Mouse (Mus musculus) naive thymus-derived CD4-positive, alpha-beta T cell, adult 2 months (primary cell): ENCODE results near the gene Ltb4r2.

Experiments used
- DNase-seq: peaks from one replicate; pipeline ENCODE4 v3.0.0-alpha.2; 2011; ENCODE audit warnings: low read depth

The Ltb4r2 gene

DNA sequence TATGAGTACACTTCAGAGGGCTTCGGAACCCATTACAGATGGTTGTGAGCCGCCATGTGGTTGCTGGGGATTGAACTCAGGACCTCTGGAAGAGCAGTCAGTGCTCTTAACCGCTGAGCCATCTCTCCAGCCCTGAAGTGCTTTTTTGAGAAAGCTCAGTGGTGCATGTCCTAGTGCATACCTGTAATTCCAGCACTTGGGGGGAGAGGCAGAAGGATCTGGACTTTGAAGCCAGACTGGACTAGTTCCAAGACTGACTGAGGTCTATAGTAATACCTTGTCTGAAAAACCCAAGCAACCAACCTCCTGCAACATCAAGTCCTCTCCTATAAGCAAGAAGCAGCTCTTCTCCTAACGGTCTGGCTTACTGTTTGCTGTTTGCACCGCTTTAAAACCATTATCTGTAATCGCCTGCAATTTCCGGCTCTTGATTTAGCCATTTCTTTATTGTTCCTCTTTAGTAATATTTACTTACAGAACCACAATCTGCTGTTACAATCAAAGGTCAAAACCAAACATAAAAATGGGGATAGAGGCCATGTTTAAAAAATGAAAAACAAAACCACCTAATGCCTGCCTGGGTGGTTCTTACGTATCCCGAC lies 24.0 kb upstream of the Ltb4r2 start:
- DNase-seq: no peak

DNA sequence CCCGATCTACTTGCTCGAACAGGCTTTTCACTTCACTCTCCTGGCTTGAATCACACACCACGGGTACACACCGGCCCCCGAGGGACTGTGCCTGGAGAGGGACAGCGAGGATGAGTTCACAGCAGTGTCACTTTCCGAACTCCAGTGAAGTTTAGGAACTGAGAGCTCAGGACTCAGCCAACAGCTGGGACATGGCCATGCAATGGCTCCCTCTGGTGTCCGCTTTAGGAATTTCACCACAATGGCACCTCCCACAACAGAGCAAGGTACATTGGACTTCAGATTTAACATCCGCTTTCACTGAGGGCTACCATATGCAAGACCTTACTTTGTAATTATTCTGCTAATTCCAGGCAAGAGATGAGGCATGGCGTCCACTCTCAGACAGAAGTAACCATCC lies 17.5 kb upstream of the Ltb4r2 start:
- DNase-seq: peak; percentile 95

DNA sequence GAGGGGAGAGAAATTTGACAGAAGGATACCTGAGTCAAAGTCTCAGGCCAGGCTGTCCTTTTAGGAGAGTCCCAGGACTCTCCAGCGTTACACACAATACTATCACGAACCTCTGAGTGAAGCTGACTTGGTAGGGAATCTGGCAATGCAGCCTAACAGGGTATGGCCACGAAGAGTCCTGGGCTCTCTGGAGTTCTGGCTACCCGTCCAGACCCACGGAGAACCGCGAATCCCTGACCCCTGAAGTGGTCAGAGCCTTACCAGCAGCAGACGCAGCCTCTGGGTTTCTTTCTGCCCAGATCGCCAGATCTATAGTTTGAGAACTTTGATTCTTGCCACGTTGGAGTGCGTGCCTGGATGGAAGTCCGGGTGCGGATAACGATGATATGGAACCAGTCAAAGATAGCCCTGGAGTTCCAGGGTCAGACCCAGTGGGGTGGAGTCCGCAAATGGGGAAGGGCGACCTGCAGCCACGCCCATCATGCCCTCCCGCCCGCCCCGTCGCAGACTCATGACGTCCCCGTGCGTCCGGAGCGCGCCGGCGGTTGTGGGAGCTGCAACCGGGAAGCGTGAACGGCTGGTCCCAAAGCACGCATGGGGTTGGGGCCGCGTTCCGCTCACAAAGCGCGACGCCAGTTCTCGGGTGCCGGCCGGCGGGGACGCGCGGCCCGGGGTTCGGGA lies 15.9 kb upstream of the Ltb4r2 start, which contains the start of the genes Dhrs1 and Nop9:
Gene Dhrs1, minus strand, starts transcription at position 511 of the 681 bp plus-strand sequence.
Gene Nop9, plus strand, starts transcription at position 514 of the 681 bp plus-strand sequence.
- peak; percentile 88 for DNase-seq

DNA sequence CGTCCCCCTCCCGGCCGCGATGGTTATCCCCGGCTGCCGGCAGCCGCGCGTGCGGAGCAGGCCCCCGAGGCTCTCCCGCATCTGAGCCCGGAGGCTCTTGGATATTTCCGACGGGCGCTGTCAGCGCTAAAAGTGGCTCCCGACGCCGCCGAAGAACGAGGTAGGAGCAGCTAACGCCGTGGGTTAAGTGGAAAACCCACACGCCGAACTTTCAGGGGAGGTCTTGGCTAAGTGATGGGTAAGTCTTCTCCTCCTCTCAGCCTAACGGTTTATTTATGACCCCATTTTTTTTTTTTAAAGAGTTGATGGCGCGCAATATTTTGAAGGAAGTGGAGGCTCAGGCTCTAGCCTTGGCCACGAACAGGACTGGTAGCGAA lies 15.4 kb upstream of the Ltb4r2 start:
- DNase-seq: no peak

DNA sequence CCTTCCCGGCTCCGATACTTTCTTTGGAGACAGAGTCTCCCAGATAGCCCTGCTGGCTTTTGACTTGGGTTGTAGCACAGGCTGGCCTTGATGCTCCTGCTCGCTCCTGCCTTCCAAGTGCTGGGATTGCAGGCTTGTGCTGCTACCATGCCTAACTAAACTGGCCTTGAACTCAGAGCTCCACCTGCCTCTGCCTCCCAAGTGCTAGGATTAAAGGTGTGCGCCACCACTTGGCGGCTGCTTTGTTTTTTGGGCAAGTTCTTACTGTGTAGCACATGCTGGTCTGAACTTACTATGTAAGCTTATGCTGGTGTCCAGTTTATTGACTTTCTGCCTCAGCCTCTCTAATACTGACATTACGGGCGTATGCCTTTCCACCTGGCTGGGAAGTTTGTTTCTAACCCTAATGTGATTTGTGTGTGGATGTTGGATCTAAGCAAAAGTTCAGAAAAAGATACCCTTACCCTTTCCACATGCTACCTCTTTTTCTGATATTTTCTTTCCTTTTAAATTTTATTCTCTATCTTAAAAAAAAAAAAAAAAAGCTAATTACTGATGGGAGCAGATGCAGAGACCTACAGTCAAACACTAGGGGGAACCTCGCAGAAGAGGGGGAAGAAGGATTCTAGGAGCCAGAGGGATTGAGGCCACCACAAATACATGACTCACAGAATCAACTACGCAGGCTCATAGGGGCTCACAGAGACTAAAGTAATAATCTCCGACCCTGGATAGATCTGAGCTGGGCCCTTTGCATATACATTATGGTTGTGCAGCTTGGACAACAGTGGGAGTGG lies 14.0 kb upstream of the Ltb4r2 start:
- DNase-seq: no peak

DNA sequence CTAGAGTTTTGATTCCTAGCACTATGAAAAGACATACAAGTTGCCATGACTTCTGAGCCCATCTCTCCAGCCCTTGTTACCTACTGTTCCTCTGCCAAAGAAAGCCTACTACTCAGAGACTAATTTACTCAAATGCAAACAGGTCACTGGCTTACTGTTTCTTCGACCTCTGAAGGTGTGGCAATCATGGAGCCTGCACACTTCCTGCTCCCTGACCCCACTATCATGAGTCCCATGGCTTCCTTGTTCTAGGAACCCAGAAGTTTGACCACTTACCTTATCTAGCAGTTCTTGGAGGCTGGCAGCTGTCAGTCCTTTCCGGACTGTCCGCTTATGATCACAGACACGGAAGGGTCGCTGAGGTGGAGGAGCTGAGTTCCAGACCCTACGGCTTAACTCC lies 3.7 kb upstream of the Ltb4r2 start:
- DNase-seq: no peak

DNA sequence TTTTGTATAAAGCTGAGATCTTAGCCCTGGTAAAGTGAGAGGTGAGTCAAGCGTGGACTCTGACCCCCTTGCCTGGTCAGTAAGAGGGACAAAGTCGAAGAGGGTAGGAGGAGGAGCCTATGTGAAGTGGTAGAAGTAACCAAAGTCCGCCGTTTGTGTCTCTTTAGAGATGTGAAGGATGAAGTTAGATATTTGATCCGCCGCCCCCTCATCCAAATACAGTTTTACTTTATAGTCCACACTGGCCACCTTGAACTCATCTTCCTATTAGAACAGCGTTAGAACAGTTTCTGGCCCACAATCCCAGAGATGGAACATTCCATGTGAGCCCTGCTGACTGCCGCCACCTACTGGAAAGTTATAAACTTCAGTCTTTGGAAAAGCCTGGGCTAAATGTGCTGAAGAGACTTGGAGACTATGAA lies 2.9 kb upstream of the Ltb4r2 start, which contains the start of gene Cideb:
Gene Cideb, minus strand, starts transcription at position 96 of the 422 bp plus-strand sequence.
- DNase-seq: peak; percentile 59

DNA sequence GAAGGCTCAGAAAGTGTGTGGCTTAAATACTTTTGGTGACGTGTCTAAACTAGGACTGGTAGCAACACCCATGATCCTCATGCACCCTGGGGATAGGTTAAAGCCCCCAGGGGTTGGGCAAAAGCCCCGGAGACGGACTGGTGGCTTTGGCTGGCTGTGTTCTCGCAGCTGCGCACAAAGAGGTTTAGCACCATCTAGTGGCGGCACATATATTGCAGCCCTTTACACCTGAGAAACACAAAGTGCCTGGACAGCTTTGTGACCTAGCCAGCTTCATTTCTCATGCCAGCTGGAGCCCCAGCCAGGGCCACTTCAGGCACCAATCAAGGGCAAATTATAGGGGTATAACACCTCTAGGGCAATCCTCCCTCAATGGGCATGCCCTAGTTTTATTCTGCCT lies 1.1 kb upstream of the Ltb4r2 start:
- DNase-seq: peak; percentile 86

DNA sequence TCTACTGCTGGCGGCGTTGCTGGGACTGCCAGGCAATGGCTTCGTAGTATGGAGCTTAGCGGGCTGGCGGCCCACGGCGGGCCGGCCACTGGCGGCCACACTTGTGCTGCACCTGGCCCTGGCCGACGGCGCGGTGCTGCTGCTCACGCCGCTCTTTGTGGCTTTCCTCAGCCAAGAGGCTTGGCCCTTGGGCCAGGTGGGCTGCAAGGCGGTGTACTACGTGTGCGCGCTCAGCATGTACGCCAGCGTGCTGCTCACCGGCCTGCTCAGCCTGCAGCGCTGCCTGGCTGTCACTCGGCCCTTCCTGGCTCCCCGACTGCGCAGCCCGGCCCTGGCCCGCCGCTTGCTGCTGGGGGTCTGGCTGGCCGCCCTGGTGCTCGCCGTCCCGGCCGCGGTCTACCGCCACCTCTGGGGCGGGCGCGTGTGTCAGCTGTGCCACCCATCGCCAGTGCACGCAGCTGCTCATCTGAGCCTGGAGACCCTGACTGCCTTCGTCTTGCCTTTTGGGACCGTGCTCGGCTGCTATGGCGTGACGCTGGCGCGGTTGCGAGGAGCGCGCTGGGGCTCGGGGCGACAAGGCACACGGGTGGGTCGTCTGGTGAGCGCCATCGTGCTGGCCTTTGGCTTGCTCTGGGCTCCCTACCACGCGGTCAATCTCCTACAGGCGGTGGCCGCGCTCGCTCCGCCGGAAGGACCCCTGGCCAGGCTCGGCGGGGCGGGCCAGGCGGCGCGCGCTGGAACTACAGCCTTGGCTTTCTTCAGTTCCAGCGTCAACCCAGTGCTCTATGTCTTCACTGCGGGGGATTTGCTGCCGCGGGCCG lies 983 bp downstream of the Ltb4r2 start:
- DNase-seq: no peak

DNA sequence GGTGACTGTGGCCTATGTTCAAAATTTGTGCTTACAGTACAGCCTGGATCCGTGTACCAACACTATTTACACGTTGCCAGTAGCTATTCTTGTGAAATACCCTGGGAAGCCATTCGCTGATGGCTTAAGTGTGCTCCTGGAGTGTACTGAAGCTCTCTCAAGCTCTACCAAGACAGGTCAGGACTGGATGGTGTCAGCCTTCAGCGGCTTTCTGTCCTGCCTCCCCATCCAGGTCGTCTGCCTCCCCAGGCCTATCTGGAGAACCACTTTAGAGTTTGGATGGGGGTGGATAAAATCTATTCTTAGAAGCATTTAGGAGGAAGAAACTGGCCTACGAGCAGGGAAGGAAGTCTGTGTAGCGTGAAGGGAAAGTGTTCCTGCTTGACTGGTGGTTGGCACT lies 1.9 kb downstream of the Ltb4r2 start:
- DNase-seq: no peak

DNA sequence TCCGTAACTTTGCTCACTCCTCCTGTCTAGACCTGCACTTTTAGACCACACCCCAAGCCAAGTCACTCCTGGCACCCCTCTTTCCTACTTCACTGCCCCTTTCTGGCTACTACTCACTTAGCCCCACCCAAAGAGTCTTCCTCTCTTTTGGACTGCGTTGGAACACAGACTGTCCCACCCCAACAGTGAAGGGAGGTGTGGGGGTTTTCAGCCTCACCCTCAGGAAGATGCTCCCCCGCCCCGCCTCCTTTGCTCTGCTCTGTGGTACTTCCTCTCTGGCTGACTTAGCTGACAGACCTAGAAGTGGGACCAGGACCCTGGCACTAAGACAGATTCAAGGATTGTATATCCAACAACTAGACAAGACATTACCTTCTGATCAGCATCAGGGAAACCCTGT lies 4.5 kb downstream of the Ltb4r2 start, which contains the start of gene Ltb4r1:
Gene Ltb4r1, plus strand, starts transcription at position 267 of the 400 bp plus-strand sequence.
- no peak for DNase-seq

DNA sequence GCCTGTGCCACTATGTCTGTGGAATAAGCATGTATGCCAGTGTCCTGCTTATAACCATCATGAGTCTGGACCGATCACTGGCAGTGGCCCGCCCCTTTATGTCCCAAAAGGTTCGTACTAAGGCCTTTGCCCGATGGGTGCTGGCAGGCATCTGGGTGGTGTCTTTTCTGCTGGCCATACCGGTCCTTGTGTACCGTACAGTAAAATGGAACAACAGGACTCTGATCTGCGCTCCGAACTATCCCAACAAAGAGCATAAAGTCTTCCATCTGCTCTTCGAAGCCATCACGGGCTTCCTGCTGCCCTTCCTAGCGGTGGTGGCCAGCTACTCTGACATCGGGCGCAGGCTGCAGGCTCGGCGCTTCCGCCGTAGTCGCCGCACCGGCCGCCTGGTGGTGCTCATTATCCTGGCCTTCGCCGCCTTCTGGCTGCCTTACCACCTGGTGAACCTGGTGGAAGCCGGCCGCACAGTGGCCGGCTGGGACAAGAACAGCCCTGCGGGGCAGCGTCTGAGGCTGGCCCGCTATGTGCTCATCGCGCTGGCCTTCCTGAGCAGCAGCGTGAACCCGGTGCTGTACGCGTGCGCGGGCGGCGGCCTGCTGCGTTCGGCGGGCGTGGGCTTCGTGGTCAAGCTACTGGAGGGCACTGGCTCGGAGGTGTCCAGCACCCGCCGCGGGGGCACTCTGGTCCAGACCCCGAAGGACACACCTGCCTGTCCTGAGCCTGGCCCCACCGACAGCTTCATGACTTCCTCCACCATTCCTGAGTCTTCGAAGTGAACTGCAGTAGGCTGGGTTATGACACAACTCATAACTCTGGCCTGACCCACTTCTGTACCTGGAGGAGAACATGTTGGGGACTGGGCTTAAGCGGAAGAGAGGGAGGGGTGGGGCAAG lies 6.5 kb downstream of the Ltb4r2 start:
- DNase-seq: no peak

DNA sequence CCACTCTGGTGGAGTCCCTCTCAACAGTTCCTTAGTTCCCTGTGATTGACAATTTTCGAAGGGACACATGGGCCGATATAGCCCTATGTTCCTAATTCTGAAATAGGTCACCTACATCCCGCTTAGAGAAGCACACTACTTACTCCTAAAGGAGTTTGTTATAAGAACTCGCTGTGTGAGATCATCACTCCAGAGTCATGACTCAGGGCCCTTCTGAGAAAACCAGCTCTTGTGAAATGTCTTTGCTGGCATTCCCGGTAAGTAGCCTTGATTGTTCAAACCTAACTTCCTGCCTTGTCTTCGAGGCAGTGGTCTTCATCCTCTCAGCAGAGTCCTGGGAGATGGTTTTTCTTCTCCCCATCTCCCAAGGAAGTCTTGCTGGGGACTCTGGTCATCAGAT lies 7.3 kb downstream of the Ltb4r2 start:
- DNase-seq: no peak

DNA sequence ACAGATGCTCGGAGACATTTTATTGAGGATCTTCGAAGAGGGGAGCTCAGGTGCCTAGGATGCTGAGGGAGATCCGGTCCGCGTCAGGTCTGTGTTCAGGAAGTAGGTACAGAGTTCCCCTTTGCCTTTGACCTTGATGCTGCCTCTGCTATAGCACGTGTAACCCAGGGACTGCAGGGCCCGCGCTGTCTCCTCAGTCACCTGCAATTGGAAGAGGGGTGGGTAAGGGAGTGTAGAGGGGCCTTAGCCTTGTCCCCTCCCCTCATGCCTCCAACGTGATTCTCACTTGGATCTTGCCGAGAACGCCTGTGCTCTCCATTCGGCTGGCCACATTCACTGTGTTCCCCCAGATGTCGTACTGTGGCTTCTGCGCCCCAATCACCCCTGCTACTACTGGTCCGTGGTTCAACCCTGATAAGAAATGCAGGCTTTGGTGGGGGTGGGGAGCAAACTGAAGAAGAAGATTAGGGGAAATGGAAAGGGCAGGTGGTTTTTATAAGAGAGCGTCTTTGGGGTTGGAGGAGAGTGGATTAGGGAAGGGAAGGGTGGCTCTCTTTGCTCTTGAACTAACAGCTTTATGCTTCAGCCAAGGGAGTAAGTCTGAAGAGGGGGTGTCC lies 8.0 kb downstream of the Ltb4r2 start:
- DNase-seq: no peak

DNA sequence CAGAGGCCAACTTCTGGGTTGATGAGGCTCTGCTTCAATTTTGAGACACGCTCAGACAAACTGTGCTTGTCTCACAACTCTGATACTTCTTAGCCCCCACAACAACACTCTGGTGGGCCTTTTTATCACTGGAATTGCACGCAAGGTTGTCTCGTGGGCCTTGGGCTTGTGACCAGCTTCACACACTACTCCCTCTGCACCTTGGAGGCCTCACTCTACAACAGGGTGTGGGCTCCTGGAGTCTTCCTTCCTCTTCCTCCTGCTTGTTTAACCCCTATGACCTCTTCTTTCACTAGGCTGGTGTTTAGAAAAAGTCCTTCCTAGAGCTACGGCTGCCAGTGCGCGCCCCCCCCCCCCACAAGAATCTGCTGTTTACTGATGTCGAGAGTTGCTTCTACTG lies 15.5 kb downstream of the Ltb4r2 start:
- no peak for DNase-seq

DNA sequence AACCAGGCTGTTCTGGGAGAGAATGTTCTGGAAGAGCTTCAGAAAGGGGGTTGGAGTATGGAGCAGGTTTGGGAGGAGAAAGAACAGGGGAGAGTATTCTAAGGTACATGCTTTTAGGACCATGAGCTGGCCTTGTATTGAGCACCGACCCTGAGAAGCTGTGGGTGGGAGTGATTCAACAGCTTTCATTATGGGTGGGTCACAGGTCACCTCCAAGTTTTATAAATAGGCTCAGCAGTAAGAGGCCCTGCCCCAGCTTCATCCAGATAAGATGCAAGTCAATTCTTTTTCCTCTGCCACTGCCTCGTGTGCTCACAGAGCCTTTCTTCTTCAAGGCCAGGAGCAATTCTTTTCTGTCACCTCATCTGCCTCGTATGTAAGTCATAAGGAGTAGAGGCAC lies 15.9 kb downstream of the Ltb4r2 start:
- no peak for DNase-seq

DNA sequence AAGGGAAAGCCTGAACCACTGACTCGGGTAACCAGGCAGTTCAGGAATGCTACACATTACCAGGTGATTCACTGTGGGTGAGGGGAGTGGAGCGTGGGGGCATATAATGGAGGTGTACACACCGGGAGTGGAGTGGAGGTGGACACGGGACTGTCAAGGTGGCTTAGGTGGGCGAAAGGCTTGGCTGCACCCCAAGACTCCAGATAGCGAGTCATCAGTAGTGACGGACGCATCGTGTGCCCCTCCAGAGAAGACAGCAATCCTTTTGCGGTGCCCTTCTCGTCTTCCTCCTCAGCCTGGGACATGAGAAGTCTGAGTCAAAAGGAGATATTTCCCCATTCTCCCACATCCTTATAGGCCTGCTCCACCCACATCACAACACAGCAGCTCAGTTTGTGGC lies 16.6 kb downstream of the Ltb4r2 start:
- no peak for DNase-seq

DNA sequence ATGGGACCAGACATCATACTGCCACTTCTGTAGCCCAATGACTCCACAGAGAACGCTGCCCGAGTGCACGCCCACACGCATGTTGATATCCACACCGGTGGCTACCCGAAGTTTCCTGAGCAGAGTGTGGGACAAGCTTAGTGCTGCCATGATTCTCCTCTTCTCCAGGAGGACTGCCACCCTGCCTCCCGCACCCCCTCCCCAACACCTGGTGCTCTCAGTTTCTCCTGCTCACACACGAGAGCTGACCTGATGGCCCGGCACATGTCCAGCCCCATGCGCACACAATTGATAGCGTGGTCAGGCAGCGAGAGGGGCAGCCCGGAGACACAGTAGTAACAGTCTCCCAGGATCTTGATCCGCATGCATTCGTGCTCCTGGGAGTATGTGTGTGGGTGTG lies 17.5 kb downstream of the Ltb4r2 start:
- DNase-seq: no peak

DNA sequence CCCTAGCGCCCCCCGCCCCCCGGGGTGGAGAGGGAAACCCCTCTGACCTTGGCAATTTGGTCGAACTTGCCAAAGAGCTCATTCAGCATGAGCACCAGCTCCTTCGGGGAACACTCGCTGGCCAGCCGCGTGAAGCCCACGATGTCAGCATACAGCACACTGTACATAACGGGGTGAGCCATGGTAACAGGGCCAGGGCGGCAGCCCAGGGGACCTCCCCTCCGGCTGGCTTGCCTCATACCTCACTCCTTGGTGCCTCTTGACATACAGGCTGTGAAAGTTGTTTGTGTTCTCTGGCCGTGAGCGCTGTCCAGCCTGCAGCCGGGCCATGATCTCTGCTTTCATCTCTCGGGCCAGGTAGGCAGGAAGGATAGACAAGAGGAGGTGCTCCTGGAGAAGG lies 18.4 kb downstream of the Ltb4r2 start:
- no peak for DNase-seq

DNA sequence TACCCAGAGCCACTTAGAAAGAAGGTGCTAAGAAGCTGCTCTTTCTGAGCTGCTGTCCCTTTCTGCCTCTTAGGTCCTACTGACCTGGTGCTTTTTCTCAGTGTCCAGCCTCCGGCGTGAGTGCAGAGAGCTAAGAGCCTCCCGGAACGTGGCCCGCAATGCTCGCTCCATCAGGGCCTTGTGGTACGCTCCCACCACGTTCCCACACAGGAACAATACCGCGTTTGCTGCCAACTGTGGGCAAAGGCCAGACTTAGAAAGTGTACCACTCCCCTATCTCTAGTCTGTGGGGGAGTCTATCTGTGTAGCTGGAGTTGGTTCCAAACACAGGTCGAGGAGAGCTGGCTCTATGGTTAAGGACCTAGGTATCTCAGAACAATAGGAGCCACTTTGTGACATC lies 19.5 kb downstream of the Ltb4r2 start:
- no peak for DNase-seq

DNA sequence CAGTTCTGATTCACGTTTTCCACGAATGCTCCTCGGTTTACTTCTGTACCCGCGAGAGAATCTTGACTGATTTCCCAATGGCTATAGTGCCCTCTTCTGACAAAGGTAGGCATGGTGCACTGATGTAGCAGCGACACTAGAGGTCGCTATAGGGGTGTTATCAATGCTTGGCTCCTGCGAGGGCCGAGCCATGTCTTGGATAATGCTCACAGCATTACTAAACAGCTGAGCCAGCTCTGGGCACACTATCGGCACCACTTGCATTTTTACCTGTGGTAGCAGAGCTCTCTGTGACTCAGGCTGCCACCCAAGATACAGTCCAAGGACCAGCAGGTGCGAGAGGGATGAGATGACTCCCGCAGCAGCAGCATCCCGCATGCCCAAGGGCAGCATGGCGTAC lies 20.1 kb downstream of the Ltb4r2 start:
- DNase-seq: peak; percentile 83
